Mouse (Mus musculus) kidney, postnatal 10 days (tissue): Measurements from ENCODE around the gene Thap7.
A peak's percentile ranks its signal among the peaks of the same experiment; 100 is the strongest.

ENCODE experiments used
- DNase-seq: peaks from one replicate; pipeline ENCODE4 v3.0.0; 2021; ENCODE audit warnings: mixed read lengths

The Thap7 gene

GRCm38 (mm10) chr16:17488478-17489468 is 42.2 kb downstream of the Thap7 start:
- no peak for DNase-seq

- peak; percentile 77 for DNase-seq
Measured at GRCm38 (mm10) chr16:17486505-17486904, 44.4 kb downstream of the Thap7 start.

GRCm38 (mm10) chr16:17481465-17481864 is 49.5 kb downstream of the Thap7 start:
- no peak for DNase-seq

GRCm38 (mm10) chr16:17478331-17478943 is 52.5 kb downstream of the Thap7 start:
- DNase-seq, result no peak
